Mouse (Mus musculus): Measurements from ENCODE around the gene Synpo2. TPM values are rescaled to one million over a fixed set of nuclear protein-coding genes. Genes with fewer than 3 reads are reported as not detected.

Gene Synpo2
- polyA plus RNA-seq, 3 experiments from 2014 or later = not detected

- no peak for ATAC-seq
Measured at GRCm38 (mm10) chr3:123163192-123163523, 72.8 kb downstream of the Synpo2 start.

DNA sequence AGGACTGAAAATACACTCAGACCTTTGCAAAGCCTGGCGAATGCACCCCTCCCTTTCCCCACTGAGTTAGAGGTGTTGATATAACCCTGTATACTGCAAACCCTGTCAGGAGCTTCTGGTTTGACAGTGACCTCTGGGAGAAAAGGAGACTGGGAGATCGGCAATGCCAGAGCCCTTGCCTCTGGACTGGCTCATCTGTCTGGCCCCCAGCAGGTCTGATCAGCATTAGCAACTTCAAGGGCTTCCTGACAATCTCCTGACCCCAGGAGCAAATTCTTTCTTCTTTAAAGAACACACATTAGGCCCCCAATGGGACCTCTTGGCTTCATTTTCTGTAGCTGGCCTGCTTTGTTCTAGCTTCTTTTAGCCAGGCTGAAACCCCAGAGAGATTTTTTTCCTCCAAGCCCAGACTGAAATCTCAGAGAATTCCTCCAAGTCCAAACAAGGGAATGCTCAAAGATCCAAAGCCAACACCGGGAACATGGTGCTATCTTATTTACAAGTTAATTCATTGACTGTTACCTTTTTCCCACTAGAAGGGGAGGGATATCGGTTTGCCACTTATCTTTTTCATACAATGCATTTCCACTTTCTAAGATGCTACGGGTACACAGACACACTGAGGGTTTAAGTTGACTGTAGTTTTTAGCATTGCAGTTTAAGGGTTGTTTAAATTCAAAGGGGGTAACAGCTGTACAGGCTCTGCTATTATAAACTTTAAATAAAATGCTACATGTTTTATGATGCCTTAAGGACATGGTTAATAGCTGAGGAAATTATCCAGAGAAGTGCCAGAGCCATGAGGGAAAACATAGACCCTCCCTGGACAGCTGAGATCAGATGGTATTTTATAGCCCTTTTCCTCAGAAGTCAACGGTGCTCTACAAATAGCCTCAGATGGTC, 73.4 kb downstream of the Synpo2 start:
- ATAC-seq = no peak

GRCm38 (mm10) chr3:123160792-123161191, 75.2 kb downstream of the Synpo2 start:
- peak; percentile 78 for ATAC-seq

GRCm38 (mm10) chr3:123159139-123159824, 76.7 kb downstream of the Synpo2 start:
- ATAC-seq = no peak

DNA sequence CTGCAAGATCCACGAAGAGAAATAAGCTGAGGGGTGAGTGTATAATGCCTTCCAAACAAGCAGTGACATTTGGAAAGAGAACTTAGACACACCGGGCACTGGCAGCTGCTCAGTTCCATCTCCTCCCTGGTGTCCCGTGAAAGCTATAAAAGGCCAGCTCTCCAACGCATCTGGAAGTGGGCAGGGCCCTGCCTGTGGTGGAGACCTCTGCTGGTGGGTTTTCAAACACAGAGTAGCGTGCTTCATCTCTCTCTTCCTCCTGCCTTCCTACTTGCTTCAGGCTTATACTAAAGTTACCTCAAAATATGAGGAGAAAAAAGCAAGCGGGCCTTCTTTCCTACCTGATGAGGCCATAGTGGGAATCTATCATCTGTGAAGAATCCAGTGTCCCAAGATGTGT, 77.4 kb downstream of the Synpo2 start:
- no peak for ATAC-seq

DNA sequence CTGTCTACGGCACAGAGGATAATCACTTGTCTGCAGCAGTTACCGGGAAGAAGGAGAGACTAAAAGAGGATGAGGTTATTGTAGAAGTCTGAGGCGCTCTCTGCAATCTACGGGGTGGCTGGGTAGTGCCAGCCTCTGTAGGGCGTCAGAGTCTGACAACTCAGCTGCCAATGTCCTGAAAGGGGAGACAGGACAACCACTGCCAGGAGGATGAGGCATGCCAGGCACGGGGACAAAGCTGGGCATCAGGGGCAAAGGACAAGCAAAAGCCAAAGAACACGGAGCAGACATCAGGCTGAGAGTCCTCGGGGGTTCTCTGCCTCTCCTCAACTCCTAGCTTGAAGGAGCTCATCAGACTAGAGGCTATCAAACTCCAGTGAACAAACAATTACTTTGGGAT, 82.6 kb downstream of the Synpo2 start:
- no peak for ATAC-seq

GRCm38 (mm10) chr3:123152911-123153310, 83.0 kb downstream of the Synpo2 start:
- no peak for ATAC-seq

GRCm38 (mm10) chr3:123150523-123151135, 85.3 kb downstream of the Synpo2 start:
- ATAC-seq = no peak

DNA sequence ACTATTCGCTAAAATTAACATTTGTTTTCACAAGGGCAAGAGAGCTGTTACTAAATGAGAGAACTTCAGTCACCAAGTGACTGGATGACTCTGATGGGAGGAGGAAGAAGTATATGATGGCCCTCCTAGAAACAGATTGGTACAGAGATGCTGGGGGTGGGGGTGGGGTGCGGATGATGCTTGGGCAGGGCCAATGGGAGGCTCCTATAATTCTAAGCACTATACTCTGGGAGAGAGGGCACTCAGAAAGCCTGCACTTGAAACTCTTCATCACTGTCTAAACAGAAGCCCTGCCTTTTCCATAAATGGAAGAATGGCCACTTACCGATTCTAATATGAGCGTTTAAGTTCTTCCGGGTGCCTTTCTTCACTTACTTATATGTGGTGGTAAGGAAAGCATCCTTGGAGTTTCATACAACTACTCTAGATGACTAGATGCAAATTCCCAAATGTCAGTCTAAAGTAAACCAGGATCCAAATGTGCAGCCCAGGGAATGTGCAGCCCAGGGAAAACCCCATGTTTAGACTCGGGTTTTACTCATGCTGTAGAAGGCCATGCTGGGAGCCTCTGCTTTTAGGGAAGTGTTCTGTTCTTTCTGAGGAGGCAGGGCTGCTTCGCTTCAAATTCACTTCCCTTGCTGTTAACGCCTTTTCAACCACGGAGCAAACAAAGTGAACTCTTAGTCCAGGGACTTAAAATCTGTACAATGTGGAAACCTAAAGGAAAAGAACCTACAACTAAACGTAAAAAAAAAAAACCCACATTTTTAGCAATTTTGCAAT, 86.4 kb downstream of the Synpo2 start:
- no peak for ATAC-seq

- ATAC-seq = no peak
Measured at GRCm38 (mm10) chr3:123148641-123149040, 87.3 kb downstream of the Synpo2 start.

DNA sequence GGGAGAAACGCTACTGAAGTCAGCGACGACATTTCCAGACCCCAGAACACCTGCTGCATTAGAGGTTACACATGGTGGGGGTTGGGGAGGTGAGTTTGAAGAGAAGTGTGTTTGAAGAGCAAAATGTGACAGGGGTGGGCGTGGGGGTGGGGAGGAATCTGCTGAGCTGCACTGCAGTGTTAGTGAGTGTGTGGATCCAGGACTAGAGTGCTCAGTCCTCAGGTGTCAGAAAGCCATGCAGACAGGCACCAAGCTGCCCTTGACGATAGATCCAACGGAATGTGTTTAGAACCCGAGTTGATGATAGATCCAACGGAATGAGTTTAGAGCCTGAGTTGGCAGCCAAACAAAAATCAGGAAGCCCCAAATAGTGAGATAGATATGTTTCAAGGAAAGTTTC, 89.4 kb downstream of the Synpo2 start:
- ATAC-seq = no peak

GRCm38 (mm10) chr3:123145942-123146341, 90.0 kb downstream of the Synpo2 start:
- no peak for ATAC-seq

GRCm38 (mm10) chr3:123143412-123143811, 92.5 kb downstream of the Synpo2 start:
- ATAC-seq = no peak

DNA sequence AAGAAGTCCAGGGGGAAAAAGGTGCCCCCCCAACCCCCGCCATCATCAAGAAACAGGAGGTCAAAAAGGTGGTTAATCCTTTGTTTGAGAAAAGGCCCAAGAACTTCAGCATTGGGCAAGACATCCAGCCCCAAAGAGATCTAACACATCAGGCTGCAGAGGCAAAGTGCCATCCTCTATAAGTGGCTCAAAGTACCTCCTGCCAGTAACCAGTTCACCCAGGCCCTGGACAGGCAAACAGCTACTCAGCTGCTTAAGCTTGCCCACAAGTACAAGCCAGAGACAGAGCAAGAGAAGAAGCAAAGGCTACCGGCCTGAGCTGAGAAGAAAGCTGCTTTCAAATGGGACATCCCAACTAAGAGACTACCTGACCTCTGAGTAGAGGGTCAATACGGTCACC, 93.7 kb downstream of the Synpo2 start:
- ATAC-seq = no peak

GRCm38 (mm10) chr3:123141069-123141468, 94.9 kb downstream of the Synpo2 start:
- ATAC-seq = no peak

DNA sequence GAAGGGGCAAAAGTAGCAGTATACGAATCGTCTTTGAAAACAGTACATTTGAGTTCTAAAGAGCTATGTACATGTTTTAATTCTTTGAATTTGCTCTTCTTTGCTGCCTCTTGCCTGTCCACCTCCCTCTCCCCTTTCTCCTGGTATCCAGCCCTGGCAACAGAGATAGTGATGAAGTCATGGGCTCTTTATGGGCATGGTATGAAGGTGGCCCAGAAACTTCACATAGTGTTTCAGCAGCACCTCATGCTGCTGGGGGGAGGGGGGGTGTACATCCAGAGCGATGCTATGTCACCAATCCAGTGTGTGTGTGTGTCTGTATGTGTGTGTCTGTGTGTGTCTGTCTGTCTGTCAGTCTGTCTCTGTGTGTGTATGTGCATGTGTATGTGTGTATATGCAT, 95.8 kb downstream of the Synpo2 start:
- ATAC-seq = no peak

- no peak for ATAC-seq
Measured at GRCm38 (mm10) chr3:123139619-123140018, 96.3 kb downstream of the Synpo2 start.

- no peak for ATAC-seq
Measured at GRCm38 (mm10) chr3:123138274-123139003, 97.5 kb downstream of the Synpo2 start.

DNA sequence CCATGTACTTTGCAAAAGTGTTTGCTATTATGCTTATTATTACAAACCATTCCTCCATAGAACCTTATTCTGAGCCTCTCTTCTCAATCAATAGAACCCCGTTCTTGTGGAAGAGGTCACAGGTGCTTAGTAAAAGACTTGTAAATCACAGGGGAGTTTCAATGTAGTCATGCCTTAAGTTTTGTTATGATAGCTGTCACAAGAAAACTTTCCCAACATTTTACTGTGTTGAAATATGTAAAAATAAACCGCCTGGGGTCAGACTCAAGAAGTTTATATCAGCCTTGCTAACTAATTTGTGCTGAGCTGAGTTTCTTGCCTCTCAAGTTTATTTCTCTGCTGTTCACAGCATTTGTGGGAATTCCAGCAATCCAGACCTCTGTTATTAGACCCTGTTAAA, 103.8 kb downstream of the Synpo2 start:
- ATAC-seq = no peak

- no peak for ATAC-seq
Measured at GRCm38 (mm10) chr3:123131151-123131756, 104.7 kb downstream of the Synpo2 start.

DNA sequence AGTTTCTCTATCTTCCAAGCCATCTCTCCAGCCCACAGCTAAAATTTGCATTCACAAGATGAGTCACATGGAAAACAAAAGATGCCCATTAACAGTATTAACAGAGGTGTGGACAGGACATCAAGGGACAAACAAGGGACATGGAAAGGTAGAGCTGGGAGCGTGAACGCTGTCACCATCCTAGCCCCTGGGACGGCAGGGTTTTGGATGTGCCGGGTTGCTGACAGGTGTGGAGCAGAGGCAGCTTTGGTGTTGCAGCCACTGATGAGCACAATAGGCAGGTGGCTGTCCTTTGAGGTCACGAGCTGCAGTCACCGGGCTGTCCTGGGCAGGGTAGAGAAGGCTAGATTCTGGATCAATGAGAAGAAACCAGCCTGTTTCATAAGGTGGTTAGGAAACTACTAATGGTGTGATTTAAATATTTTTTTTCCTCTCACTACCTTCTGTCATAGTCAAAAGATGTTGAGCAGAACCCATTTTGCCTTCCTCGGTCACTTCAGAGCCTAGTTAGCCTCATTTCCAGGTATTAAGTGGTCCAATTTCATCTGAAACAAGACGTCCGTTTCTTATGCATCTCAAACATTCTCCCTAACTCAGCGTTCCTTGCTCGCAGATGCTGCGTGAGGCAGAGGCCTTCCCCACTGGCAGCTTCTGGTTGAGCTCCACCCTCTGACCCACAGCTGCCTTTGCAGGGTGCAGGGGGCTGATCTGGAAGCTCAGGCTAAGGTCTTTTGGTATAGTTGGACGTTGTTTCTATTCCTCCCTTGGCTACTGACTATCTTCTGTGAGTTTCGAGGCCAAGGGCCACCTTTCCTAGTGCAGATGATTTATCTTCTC, 105.4 kb downstream of the Synpo2 start:
- no peak for ATAC-seq

All from inflammation-experienced regulatory T-cells, adult 6 months (primary cell).